Mouse (Mus musculus) cerebellum, adult 2 months (tissue): ENCODE measurements at regions not wholly inside any gene's neighbourhood (a gene's known extent, or its start where the extent isn't known, plus 50 kb on each side); places are given as distances from the start of the nearest gene placed in this dataset.

Source experiments
- CTCF ChIP-seq: fragments of 200-500 bp; IDR thresholded peaks from 2 replicates; pipeline ENCODE4 v1.5.1; 2011; ENCODE audit warnings: low read depth, mild to moderate bottlenecking, control low read depth, low read length, moderate library complexity, borderline replicate concordance; ENCODE audit not compliant: insufficient read depth
- POLR2A ChIP-seq: fragments of 200-500 bp; IDR thresholded peaks from 2 replicates; pipeline ENCODE4 v1.6.1; 2011; ENCODE audit warnings: low read length, control low read depth, borderline replicate concordance; ENCODE audit not compliant: insufficient read depth

DNA sequence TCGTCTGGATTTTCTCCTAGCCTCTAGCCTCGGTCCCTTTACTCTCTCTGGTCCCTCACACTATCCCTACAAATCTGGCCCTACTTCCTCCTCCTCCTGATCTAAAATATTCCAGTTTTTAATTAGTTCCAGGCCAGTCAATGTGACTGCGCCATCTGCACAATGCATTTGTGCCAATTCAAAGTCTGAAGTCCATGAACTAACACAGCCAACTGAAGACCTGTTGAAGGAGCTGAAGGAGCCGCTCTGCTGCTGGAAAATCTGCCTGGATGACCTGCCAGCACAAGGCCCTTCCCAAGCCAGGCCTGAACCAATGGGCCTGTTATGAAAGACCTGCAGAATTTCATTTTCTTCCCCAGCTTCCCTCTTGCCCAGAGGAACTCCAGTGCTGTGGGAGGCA lies 197.9 kb upstream of the Mctp2 start:
- TF ChIP-seq CTCF (no peak), POLR2A (no peak)
